ENCODE assay signal across 8 mouse cellular contexts in genomic region chr16:34573151-34573802, GRCm38 (mm10). TPM values are rescaled to one million over a fixed set of nuclear protein-coding genes. Genes with fewer than 3 reads are reported as not detected.
DNase-seq lines count a peak whose midpoint lies in the region; ATAC-seq and TF ChIP-seq lines count a peak whose summit lies in the region.

TSS of gene Kalrn (minus strand) at chr16:34573532.

- H3K4me2 ChIP-seq in forebrain, embryonic 13.5 days = peak within 1 kb of the TSS; percentile 90
- peak within 1 kb of the TSS; percentile 92 for H3K4me2 ChIP-seq in heart, postnatal 0 days (ENCODE audit: low read depth, low read length)
- H3K4me2 ChIP-seq in liver, embryonic 13.5 days = peak within 1 kb of the TSS; percentile 74
- H3K4me2 ChIP-seq in neural tube, embryonic 12.5 days (replicated peaks) = peak within 1 kb of the TSS; percentile 80

- H3K27me3 ChIP-seq in C2C12 (ENCODE audit: control insufficient read depth, insufficient read depth, insufficient read length) = no peaks in the 10 kb centered on the region
- no peaks in the 10 kb centered on the region for H3K27me3 ChIP-seq in forebrain, embryonic 13.5 days
- H3K27me3 ChIP-seq in heart, postnatal 0 days (ENCODE audit: control insufficient read depth, insufficient read depth, low read length) = peaks cover 11% of the 10 kb centered on the region; the same call in 1 of the 2 replicates
- H3K27me3 ChIP-seq in liver, embryonic 13.5 days = peaks cover 78% of the 10 kb centered on the region
- no peaks in the 10 kb centered on the region for H3K27me3 ChIP-seq in neural tube, embryonic 12.5 days (replicated peaks)

- TF ChIP-seq EP300 in heart, postnatal 0 days (IDR thresholded peaks at IDR 0.05; ENCODE audit: low read depth) = no peak

- peak within 1 kb of the TSS; percentile 65 for H3K4me3 ChIP-seq in C2C12 (ENCODE audit: insufficient read depth, poor library complexity, severe bottlenecking)
- H3K4me3 ChIP-seq in forebrain, embryonic 13.5 days = peak within 1 kb of the TSS; percentile 94
- peak within 1 kb of the TSS; percentile 63 for H3K4me3 ChIP-seq in heart, postnatal 0 days (ENCODE audit: low read depth, low read length)
- H3K4me3 ChIP-seq in liver, embryonic 13.5 days (replicated peaks) = peak within 1 kb of the TSS; percentile 59
- H3K4me3 ChIP-seq in neural tube, embryonic 12.5 days = peak within 1 kb of the TSS; percentile 94

- peak within 1 kb of the TSS; percentile 98 for H3K27ac ChIP-seq in forebrain, embryonic 13.5 days
- peak within 1 kb of the TSS; percentile 72 for H3K27ac ChIP-seq in heart, postnatal 0 days (ENCODE audit: low read depth)
- H3K27ac ChIP-seq in liver, embryonic 13.5 days = no peak within 1 kb of the TSS
- H3K27ac ChIP-seq in neural tube, embryonic 12.5 days = peak within 1 kb of the TSS; percentile 96

- WGBS in forebrain, embryonic 13.5 days = 1% methylated on average over 32 of the region's 84 CpGs
- under 1% methylated on average over 47 of the region's 84 CpGs for WGBS in heart, postnatal 0 days
- WGBS in liver, embryonic 13.5 days (ENCODE audit: insufficient replicate concordance) = under 1% methylated on average over 40 of the region's 84 CpGs
- WGBS in neural tube, embryonic 12.5 days = under 1% methylated on average over 42 of the region's 84 CpGs

- peaks cover 3% of the 10 kb centered on the region; the same call in 1 of the 2 replicates for H3K9me3 ChIP-seq in forebrain, embryonic 13.5 days (replicated peaks)
- H3K9me3 ChIP-seq in heart, postnatal 0 days (replicated peaks; ENCODE audit: control insufficient read depth, low read length) = peaks cover 8% of the 10 kb centered on the region; the same call in 1 of the 2 replicates
- H3K9me3 ChIP-seq in liver, embryonic 13.5 days (replicated peaks) = no peaks in the 10 kb centered on the region
- H3K9me3 ChIP-seq in neural tube, embryonic 12.5 days = no peaks in the 10 kb centered on the region

- H3K79me3 ChIP-seq in C2C12 (ENCODE audit: low read depth) = no peaks in the 10 kb centered on the region

- no peaks in the 10 kb centered on the region for H3K36me3 ChIP-seq in C2C12 (ENCODE audit: control insufficient read depth, insufficient read depth)
- H3K36me3 ChIP-seq in forebrain, embryonic 13.5 days (ENCODE audit: poor library complexity, severe bottlenecking) = no peaks in the 10 kb centered on the region
- H3K36me3 ChIP-seq in heart, postnatal 0 days (replicated peaks; ENCODE audit: control insufficient read depth, insufficient read depth, low read length) = no peaks in the 10 kb centered on the region
- no peaks in the 10 kb centered on the region for H3K36me3 ChIP-seq in liver, embryonic 13.5 days
- peaks cover 3% of the 10 kb centered on the region; the same call in 1 of the 2 replicates for H3K36me3 ChIP-seq in neural tube, embryonic 12.5 days

- peak; percentile 83 for TF ChIP-seq CTCF in C2C12 (IDR thresholded peaks at IDR 0.05; ENCODE audit: control insufficient read depth, insufficient read depth, insufficient read length)
- TF ChIP-seq CTCF in heart, postnatal 0 days (IDR thresholded peaks at IDR 0.05; ENCODE audit: low read depth) = peak; percentile 52

- peaks cover 45% of the 10 kb centered on the region for H3K79me2 ChIP-seq in C2C12 (ENCODE audit: control insufficient read depth, insufficient read depth)

- ATAC-seq in forebrain, embryonic 13.5 days = peak; percentile 94
- ATAC-seq in heart, postnatal 0 days (ENCODE audit: insufficient read depth, low read depth) = peak; percentile 96
- ATAC-seq in liver, embryonic 13.5 days (ENCODE audit: low read depth) = peak; percentile 60
- peak; percentile 92 for ATAC-seq in neural tube, embryonic 12.5 days (ENCODE audit: low FRiP score, low read depth)

- DNase-seq in c-Kit-positive CD71-negative TER-119-negative erythroid progenitor cells, embryonic 14.5 days (ENCODE audit: low read depth) = peak; percentile 49
- peak; percentile 91 for DNase-seq in heart, postnatal 0 days (ENCODE audit: low spot score)
- DNase-seq in kidney, postnatal 25 days = peak; percentile 89 to 93
- peak; percentile 42 for DNase-seq in liver, embryonic 13.5 days
- peak; percentile 92 for DNase-seq in testis, postnatal 10 days (ENCODE audit: low spot score)

- peaks cover 41% of the 10 kb centered on the region for H3K4me1 ChIP-seq in forebrain, embryonic 13.5 days
- 0 out of 2 replicates have a peak, but pooled peaks cover 5% of the 10 kb centered on the region for H3K4me1 ChIP-seq in heart, postnatal 0 days (ENCODE audit: control insufficient read depth, insufficient read depth)
- H3K4me1 ChIP-seq in liver, embryonic 13.5 days (replicated peaks) = peaks cover 5% of the 10 kb centered on the region; the same call in 1 of the 2 replicates
- peaks cover 25% of the 10 kb centered on the region for H3K4me1 ChIP-seq in neural tube, embryonic 12.5 days

- H3K9ac ChIP-seq in forebrain, embryonic 13.5 days = peak within 1 kb of the TSS; percentile 98
- peak within 1 kb of the TSS; percentile 74 for H3K9ac ChIP-seq in heart, postnatal 0 days (replicated peaks; ENCODE audit: low read depth, low read length)
- H3K9ac ChIP-seq in liver, embryonic 13.5 days = peak within 1 kb of the TSS; percentile 53
- peak within 1 kb of the TSS; percentile 96 for H3K9ac ChIP-seq in neural tube, embryonic 12.5 days

- peak within 1 kb of the TSS; percentile 86 for H3ac ChIP-seq in C2C12 (ENCODE audit: control insufficient read depth, insufficient read length, low read depth)

TF ChIP-seq in C2C12, 6 proteins besides CTCF, POLR2A, EP300 and RAD21:
- no peak for TF ChIP-seq USF1 (IDR thresholded peaks at IDR 0.05; ENCODE audit: low read depth)
- TF ChIP-seq CEBPB (IDR thresholded peaks at IDR 0.05; ENCODE audit: low read depth) = no peak
- no peak for TF ChIP-seq MAX (IDR thresholded peaks at IDR 0.05)
- TF ChIP-seq MYOG (IDR thresholded peaks at IDR 0.05; ENCODE audit: control insufficient read depth, extremely low read depth, insufficient read length) = no peak
- no peak for TF ChIP-seq MYOD1 (IDR thresholded peaks at IDR 0.05; ENCODE audit: control insufficient read depth, insufficient read length, low read depth)
- no peak for TF ChIP-seq FOSL1 (IDR thresholded peaks at IDR 0.05; ENCODE audit: insufficient read depth, low read length, poor library complexity, severe bottlenecking)

RNA-seq across cellular contexts. Expression of gene Kalrn, which starts in this region (rescaled TPM):
- polyA plus RNA-seq in C2C12 (2012; fragmentation: generic; extraction: Trizol) = 8.6 TPM
- polyA plus RNA-seq in forebrain, embryonic 13.5 days (2015; fragmentation: Nextera tagmentation; extraction: Ambion mirVana) = 31.5 and 34.4 TPM in 2 replicates
- total RNA-seq in heart, postnatal 0 days (2014; rRNA removed; ENCODE audit: low replicate concordance) = 44.5 and 48.9 TPM in 2 replicates
- polyA plus RNA-seq in heart, postnatal 0 days (2015; fragmentation: Nextera tagmentation; extraction: Ambion mirVana) = 19.4 and 20.0 TPM in 2 replicates
- polyA plus RNA-seq in liver, embryonic 13.5 days (2015; fragmentation: Nextera tagmentation; extraction: Ambion mirVana) = 12.7 and 15.0 TPM in 2 replicates
- polyA plus RNA-seq in neural tube, embryonic 12.5 days (2016; fragmentation: Nextera tagmentation; extraction: Ambion mirVana) = 25.5 and 26.9 TPM in 2 replicates

Comparison
In these comparisons a context has a peak if more than half of its experiments do, and no peak if none do; other contexts are left out.
1. DNase-seq: peak in every context shown above with its lines; median percentile 92 in testis, postnatal 10 days; 91 in heart, postnatal 0 days; 91 in kidney, postnatal 25 days; 49 in c-Kit-positive CD71-negative TER-119-negative erythroid progenitor cells, embryonic 14.5 days; 42 in liver, embryonic 13.5 days.